Mouse (Mus musculus) layer of hippocampus, adult 11-12 months (tissue): ENCODE measurements around the gene Hspa1l.

Experiments
- DNase-seq: peaks from one replicate; pipeline ENCODE4 v3.0.0; 2022; ENCODE audit warnings: low spot score

The Hspa1l gene

GRCm38 (mm10) chr17:35027277-35028068, 55.0 kb downstream of the Hspa1l start, which contains the start of gene Sapcd1:
Gene Sapcd1 (minus strand): TSS chr17:35028016.
- DNase-seq: peak; percentile 61

DNA sequence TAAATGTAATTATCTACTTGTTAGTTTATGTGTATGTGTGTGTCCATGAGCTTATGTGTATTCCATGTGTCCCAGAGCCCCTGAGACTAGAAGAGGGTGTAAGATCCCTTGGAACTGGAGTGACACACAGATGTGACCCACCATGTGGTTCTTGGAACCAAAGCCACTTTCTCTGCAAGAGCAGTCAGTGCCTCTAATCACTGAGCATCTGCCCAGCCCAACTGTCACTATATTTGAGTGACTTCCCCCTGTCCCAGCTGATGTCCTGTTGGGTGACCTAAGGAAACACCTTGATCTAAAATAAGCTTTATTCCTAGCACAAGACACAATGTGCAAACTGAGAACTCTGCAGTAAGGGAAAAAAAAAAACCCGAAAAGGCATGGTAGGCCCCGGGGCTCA, 55.8 kb downstream of the Hspa1l start:
- no peak for DNase-seq
